Mouse (Mus musculus): ENCODE data around the gene Insig1. TPM values are rescaled to one million over a fixed set of nuclear protein-coding genes. Genes with fewer than 3 reads are reported as not detected.

Insig1 gene
- total RNA-seq, 2 experiments from 2014 or later, result 143 to 408 TPM

- DNase-seq (ENCODE audit: low spot score in 2 of 2), result no peak
Observed at GRCm38 (mm10) chr5:28061011-28061410, 10.2 kb upstream of the Insig1 start.

GRCm38 (mm10) chr5:28063989-28064624, 7.1 kb upstream of the Insig1 start:
- DNase-seq (ENCODE audit: low spot score in 2 of 2), result no peak

GRCm38 (mm10) chr5:28065275-28065674, 5.9 kb upstream of the Insig1 start:
- DNase-seq (ENCODE audit: low spot score in 2 of 2), result no peak

- DNase-seq (ENCODE audit: low spot score in 2 of 2), result no peak
Observed at GRCm38 (mm10) chr5:28066311-28066710, 4.9 kb upstream of the Insig1 start.

GRCm38 (mm10) chr5:28070149-28070827, 875 bp upstream of the Insig1 start:
- DNase-seq (ENCODE audit: low spot score in 2 of 2), result no peak

GRCm38 (mm10) chr5:28071456-28072223, 477 bp downstream of the Insig1 start:
- peak; percentile 65 to 74 for DNase-seq (ENCODE audit: low spot score in 2 of 2)

- DNase-seq (ENCODE audit: low spot score in 2 of 2), result no peak
Observed at GRCm38 (mm10) chr5:28079431-28079830, 8.3 kb downstream of the Insig1 start.

GRCm38 (mm10) chr5:28081127-28081526, 10.0 kb downstream of the Insig1 start:
- DNase-seq (ENCODE audit: low spot score in 2 of 2), result no peak

GRCm38 (mm10) chr5:28081822-28082221, 10.7 kb downstream of the Insig1 start:
- no peak for DNase-seq (ENCODE audit: low spot score in 2 of 2)

- no peak for DNase-seq (ENCODE audit: low spot score in 2 of 2)
Observed at GRCm38 (mm10) chr5:28082312-28082711, 11.1 kb downstream of the Insig1 start.

- no peak for DNase-seq (ENCODE audit: low spot score in 2 of 2)
Observed at GRCm38 (mm10) chr5:28082796-28083195, 11.6 kb downstream of the Insig1 start.

GRCm38 (mm10) chr5:28084743-28085142, 13.6 kb downstream of the Insig1 start:
- no peak for DNase-seq (ENCODE audit: low spot score in 2 of 2)

- DNase-seq (ENCODE audit: low spot score in 2 of 2), result no peak
Observed at GRCm38 (mm10) chr5:28090547-28090946, 19.4 kb downstream of the Insig1 start.

GRCm38 (mm10) chr5:28092327-28092726, 21.2 kb downstream of the Insig1 start:
- no peak for DNase-seq (ENCODE audit: low spot score in 2 of 2)

GRCm38 (mm10) chr5:28093874-28094273, 22.7 kb downstream of the Insig1 start:
- DNase-seq (ENCODE audit: low spot score in 2 of 2), result peak; percentile 82 to 87

- no peak for DNase-seq (ENCODE audit: low spot score in 2 of 2)
Observed at GRCm38 (mm10) chr5:28094393-28094792, 23.2 kb downstream of the Insig1 start.

GRCm38 (mm10) chr5:28094846-28095245, 23.7 kb downstream of the Insig1 start:
- no peak for DNase-seq (ENCODE audit: low spot score in 2 of 2)

GRCm38 (mm10) chr5:28095671-28096070, 24.5 kb downstream of the Insig1 start:
- no peak for DNase-seq (ENCODE audit: low spot score in 2 of 2)

- DNase-seq (ENCODE audit: low spot score in 2 of 2), result no peak
Observed at GRCm38 (mm10) chr5:28106966-28107365, 35.8 kb downstream of the Insig1 start.

GRCm38 (mm10) chr5:28107974-28108373, 36.8 kb downstream of the Insig1 start:
- DNase-seq (ENCODE audit: low spot score in 2 of 2), result no peak

- no peak for DNase-seq (ENCODE audit: low spot score in 2 of 2)
Observed at GRCm38 (mm10) chr5:28110881-28111280, 39.7 kb downstream of the Insig1 start.

- DNase-seq (ENCODE audit: low spot score in 2 of 2), result no peak
Observed at GRCm38 (mm10) chr5:28117251-28117880, 46.2 kb downstream of the Insig1 start.

Measured in adrenal gland, adult 18-20 months (tissue).